Mouse (Mus musculus): ENCODE measurements around the gene Kcnq1. TPM values are rescaled to one million over a fixed set of nuclear protein-coding genes. Genes with fewer than 3 reads are reported as not detected.

Gene Kcnq1
- polyA plus RNA-seq, 1 experiment: 1.2 TPM

DNA sequence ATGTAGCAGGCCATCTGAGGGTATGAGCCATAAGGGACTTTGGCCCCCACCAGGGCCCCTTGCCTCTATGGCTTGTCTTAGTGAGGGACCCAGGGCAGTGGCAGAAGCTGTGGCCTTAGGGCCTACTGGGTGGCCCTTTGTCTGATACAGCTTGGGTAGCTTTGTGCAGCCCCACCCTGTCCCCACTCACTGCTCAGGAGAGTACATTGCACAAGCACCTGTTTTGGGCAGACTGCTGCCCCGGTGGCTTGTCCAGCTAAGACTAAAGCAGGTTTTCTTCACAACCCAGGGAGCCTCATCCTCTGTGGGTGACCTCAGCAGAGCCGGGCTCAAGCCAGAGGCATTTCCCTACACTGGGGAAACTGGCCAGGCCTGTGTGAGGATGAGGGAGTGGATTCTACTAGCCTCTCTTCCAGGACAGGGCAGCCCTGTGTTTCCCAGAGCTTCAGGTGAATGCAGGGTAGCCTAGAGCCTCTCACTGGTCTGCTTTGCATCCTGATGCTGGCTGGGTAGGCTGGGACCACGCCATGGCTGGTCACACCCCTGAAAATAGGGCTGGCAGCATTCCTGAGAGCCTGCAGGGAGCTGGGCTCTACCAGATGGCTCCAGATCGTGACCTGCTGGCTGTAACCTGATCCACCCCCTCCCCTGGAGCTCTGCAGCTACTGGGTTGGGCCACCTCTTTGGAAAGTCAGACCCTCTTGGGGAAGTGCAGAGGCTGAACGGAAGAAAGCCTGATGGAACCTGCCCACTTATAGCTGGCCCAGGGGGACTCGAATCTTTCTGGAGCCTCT, 17.9 kb downstream of the Kcnq1 start:
- Histone ChIP-seq H3K36me3 (ENCODE audit: control insufficient read depth, insufficient read depth, low read length) (no peaks in the 10 kb centered on the region), H3K4me1 (ENCODE audit: control insufficient read depth, insufficient read depth, insufficient read length) (no peaks in the 10 kb centered on the region; the same call in 1 of the 2 replicates), H3K4me3 (ENCODE audit: extremely low read depth, insufficient read depth, insufficient read length) (no peak overlapping the region), H3K27me3 (ENCODE audit: control insufficient read depth, insufficient read depth, low read length) (no peaks in the 10 kb centered on the region), H3K27ac (ENCODE audit: insufficient read depth, low read length) (no peak overlapping the region)
- no peak for TF ChIP-seq CTCF (IDR thresholded peaks at IDR 0.05; ENCODE audit: extremely low read depth, insufficient read depth, insufficient read length, insufficient replicate concordance)
- TF ChIP-seq POLR2A (IDR thresholded peaks at IDR 0.05; ENCODE audit: low read depth, low read length): no peak
- DNase-seq (ENCODE audit: low read depth in 1 of 2, low spot score in 2 of 2): no peak
- 74% methylated on average over 6 of the region's 6 CpGs for WGBS

DNA sequence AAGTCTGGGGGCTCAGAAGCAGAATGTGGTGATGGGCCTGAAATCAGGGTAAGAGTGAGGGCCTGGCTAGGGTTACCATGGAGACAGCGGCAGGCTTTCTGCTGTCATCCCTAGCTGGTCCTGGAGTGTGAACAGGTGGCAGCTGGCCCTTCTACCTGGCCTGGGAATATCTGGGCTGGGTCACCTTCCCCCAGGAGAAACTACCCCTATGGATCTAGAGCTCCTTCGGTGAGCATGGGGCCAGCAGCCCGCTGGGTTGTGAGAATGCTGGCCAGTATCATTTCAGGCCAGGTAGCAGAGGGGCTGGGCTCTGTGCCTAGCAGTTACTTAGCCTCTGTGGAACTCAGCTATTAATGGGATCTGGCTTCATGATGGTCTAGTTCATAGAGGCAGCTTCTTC, 18.7 kb downstream of the Kcnq1 start:
- H3K27me3 ChIP-seq (ENCODE audit: control insufficient read depth, insufficient read depth, low read length): no peaks in the 10 kb centered on the region
- TF ChIP-seq POLR2A (IDR thresholded peaks at IDR 0.05; ENCODE audit: low read depth, low read length) (no peak), CTCF (IDR thresholded peaks at IDR 0.05; ENCODE audit: extremely low read depth, insufficient read depth, insufficient read length, insufficient replicate concordance) (no peak)
- 94% methylated on average over 3 of the region's 3 CpGs for WGBS

DNA sequence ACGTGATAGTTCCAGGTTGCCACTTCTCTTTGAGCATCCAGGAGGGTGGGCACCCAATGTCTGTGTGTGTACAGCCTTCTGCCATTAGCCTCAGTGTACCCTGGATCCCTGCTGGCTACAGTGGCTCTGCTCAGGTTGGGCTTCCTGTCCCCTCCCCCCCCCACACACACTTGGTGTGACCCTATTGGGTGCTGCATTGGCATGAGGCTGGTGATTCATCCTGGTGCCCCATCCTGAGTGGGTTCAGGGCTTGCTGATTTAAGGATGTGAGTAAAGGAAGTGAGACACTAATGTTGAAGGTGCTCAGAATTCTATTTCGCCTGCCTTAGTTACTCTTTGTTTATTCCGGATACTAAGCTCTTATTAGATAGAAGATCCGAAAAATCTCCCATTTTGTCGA, 26.7 kb downstream of the Kcnq1 start:
- H3K27me3 ChIP-seq (ENCODE audit: control insufficient read depth, insufficient read depth, low read length): no peaks in the 10 kb centered on the region
- TF ChIP-seq CTCF (IDR thresholded peaks at IDR 0.05; ENCODE audit: extremely low read depth, insufficient read depth, insufficient read length, insufficient replicate concordance) (no peak), POLR2A (IDR thresholded peaks at IDR 0.05; ENCODE audit: low read depth, low read length) (no peak)
- no peak for DNase-seq (ENCODE audit: low read depth in 1 of 2, low spot score in 2 of 2)
- H3K27ac ChIP-seq (ENCODE audit: insufficient read depth, low read length): no peak overlapping the region
- no peaks in the 10 kb centered on the region for H3K36me3 ChIP-seq (ENCODE audit: control insufficient read depth, insufficient read depth, low read length)
- no peak overlapping the region for H3K4me3 ChIP-seq (ENCODE audit: extremely low read depth, insufficient read depth, insufficient read length)
- H3K4me1 ChIP-seq (ENCODE audit: control insufficient read depth, insufficient read depth, insufficient read length): no peaks in the 10 kb centered on the region
- 79% methylated on average over 5 of the region's 5 CpGs for WGBS

More for the DNA sequence above, 18.7 kb downstream of the Kcnq1 start:
- DNase-seq (ENCODE audit: low read depth in 1 of 2, low spot score in 2 of 2): no peak
- Histone ChIP-seq H3K36me3 (ENCODE audit: control insufficient read depth, insufficient read depth, low read length) (no peaks in the 10 kb centered on the region), H3K4me1 (ENCODE audit: control insufficient read depth, insufficient read depth, insufficient read length) (no peaks in the 10 kb centered on the region; the same call in 1 of the 2 replicates), H3K27ac (ENCODE audit: insufficient read depth, low read length) (no peak overlapping the region), H3K4me3 (ENCODE audit: extremely low read depth, insufficient read depth, insufficient read length) (no peak overlapping the region)

DNA sequence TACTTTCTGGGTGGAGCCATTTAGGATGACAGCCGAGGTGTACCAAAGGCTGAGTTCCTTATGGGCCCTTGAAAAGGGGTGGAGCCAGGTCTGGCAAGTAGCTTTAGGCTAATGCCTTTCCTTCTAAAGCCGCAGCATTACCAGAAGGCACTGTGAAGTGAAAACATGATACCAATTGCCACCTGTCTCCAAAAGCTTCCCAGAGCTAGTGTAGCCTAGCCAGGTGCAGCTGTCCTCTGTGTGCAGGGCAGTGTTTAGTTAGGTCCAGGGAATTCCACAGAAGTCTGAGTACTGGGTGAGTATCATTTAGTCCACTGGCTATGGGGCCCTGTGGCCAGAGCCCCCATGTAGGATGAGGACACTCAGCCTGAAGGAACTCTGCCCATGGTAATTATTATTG, 30.0 kb downstream of the Kcnq1 start:
- Histone ChIP-seq H3K27ac (ENCODE audit: insufficient read depth, low read length) (no peak overlapping the region), H3K27me3 (ENCODE audit: control insufficient read depth, insufficient read depth, low read length) (no peaks in the 10 kb centered on the region), H3K4me1 (ENCODE audit: control insufficient read depth, insufficient read depth, insufficient read length) (no peaks in the 10 kb centered on the region), H3K36me3 (ENCODE audit: control insufficient read depth, insufficient read depth, low read length) (no peaks in the 10 kb centered on the region), H3K4me3 (ENCODE audit: extremely low read depth, insufficient read depth, insufficient read length) (no peak overlapping the region)
- no peak for DNase-seq (ENCODE audit: low read depth in 1 of 2, low spot score in 2 of 2)
- 77% methylated on average over 2 of the region's 2 CpGs for WGBS
- TF ChIP-seq CTCF (IDR thresholded peaks at IDR 0.05; ENCODE audit: extremely low read depth, insufficient read depth, insufficient read length, insufficient replicate concordance) (no peak), POLR2A (IDR thresholded peaks at IDR 0.05; ENCODE audit: low read depth, low read length) (no peak)

DNA sequence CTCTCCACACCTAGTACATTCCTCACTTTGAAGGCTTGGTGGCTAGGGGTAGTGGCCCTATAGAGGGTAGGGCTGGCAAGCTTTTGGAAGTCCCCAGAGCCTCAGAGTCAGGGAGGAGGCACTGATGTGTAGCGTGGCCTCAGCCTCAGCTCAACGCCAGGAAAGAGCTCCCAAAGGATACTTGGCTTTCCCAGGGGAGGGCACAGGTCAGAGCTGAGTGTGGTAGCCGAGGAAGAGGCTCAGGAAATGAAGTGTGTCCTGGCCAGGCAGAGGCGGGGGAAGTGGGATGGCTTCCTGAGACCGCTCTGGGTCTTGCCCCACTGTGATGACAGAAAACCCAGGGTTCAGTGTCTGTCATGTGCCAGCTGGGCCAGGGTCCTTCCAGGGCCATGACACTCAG, 30.4 kb downstream of the Kcnq1 start:
- H3K27ac ChIP-seq (ENCODE audit: insufficient read depth, low read length): no peak overlapping the region
- no peak for DNase-seq (ENCODE audit: low read depth in 1 of 2, low spot score in 2 of 2)
- no peak overlapping the region for H3K4me3 ChIP-seq (ENCODE audit: extremely low read depth, insufficient read depth, insufficient read length)
- H3K36me3 ChIP-seq (ENCODE audit: control insufficient read depth, insufficient read depth, low read length): no peaks in the 10 kb centered on the region
- H3K27me3 ChIP-seq (ENCODE audit: control insufficient read depth, insufficient read depth, low read length): no peaks in the 10 kb centered on the region
- no peaks in the 10 kb centered on the region for H3K4me1 ChIP-seq (ENCODE audit: control insufficient read depth, insufficient read depth, insufficient read length)
- no peak for TF ChIP-seq CTCF (IDR thresholded peaks at IDR 0.05; ENCODE audit: extremely low read depth, insufficient read depth, insufficient read length, insufficient replicate concordance)
- no peak for TF ChIP-seq POLR2A (IDR thresholded peaks at IDR 0.05; ENCODE audit: low read depth, low read length)
- 55% methylated on average over 5 of the region's 5 CpGs for WGBS

DNA sequence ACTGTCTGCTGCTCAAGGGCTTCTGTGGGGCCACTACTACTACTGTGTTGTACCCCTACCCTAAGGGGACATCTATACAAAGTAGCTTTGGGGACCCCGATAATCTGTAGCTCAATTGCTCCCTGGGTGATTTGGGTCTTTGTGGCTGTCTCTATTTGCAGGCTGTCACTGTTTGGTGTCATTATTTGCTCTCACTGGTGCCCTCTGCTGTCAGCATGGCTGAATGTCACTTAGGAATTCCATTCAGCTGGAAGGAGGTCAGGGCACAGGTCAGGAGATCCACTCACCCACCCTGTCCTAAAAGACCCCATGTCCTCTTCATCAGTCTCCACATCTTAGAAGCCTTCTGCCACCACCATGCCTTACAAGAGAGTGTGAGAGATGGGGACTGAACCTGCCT, 32.6 kb downstream of the Kcnq1 start:
- Histone ChIP-seq H3K27me3 (ENCODE audit: control insufficient read depth, insufficient read depth, low read length) (no peaks in the 10 kb centered on the region), H3K4me3 (ENCODE audit: extremely low read depth, insufficient read depth, insufficient read length) (no peak overlapping the region), H3K4me1 (ENCODE audit: control insufficient read depth, insufficient read depth, insufficient read length) (no peaks in the 10 kb centered on the region), H3K36me3 (ENCODE audit: control insufficient read depth, insufficient read depth, low read length) (no peaks in the 10 kb centered on the region), H3K27ac (ENCODE audit: insufficient read depth, low read length) (no peak overlapping the region)
- peak; percentile 39; the same call in 1 of the 2 replicates for TF ChIP-seq CTCF (IDR thresholded peaks at IDR 0.05; ENCODE audit: extremely low read depth, insufficient read depth, insufficient read length, insufficient replicate concordance)
- TF ChIP-seq POLR2A (IDR thresholded peaks at IDR 0.05; ENCODE audit: low read depth, low read length): no peak
- 47% methylated on average over 1 of the region's 1 CpGs for WGBS
- DNase-seq (ENCODE audit: low read depth in 1 of 2, low spot score in 2 of 2): peak in 1 of 2 experiments; percentile 26

DNA sequence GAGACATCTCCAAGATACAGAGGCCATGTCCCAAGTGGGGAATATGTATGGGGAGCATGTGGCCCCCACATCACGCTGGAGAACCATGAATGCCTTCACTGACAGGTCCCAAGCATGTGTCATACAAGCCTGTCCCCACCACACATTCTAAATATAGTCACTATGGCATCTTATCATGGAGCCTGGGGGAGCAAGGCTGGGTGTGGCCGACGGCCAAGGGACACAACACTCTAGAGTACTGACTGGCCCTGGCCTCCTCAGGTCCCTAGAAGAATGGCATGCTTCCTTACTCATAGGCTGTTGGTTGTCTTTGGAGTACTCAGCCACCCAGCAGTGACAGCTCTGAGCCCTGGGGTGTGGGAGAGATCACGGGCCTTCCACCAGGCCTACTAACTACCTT, 33.8 kb downstream of the Kcnq1 start:
- H3K4me1 ChIP-seq (ENCODE audit: control insufficient read depth, insufficient read depth, insufficient read length): no peaks in the 10 kb centered on the region
- H3K27ac ChIP-seq (ENCODE audit: insufficient read depth, low read length): no peak overlapping the region
- no peak for DNase-seq (ENCODE audit: low read depth in 1 of 2, low spot score in 2 of 2)
- 84% methylated on average over 4 of the region's 4 CpGs for WGBS
- no peaks in the 10 kb centered on the region for H3K36me3 ChIP-seq (ENCODE audit: control insufficient read depth, insufficient read depth, low read length)
- no peak for TF ChIP-seq CTCF (IDR thresholded peaks at IDR 0.05; ENCODE audit: extremely low read depth, insufficient read depth, insufficient read length, insufficient replicate concordance)
- no peak for TF ChIP-seq POLR2A (IDR thresholded peaks at IDR 0.05; ENCODE audit: low read depth, low read length)
- no peak overlapping the region for H3K4me3 ChIP-seq (ENCODE audit: extremely low read depth, insufficient read depth, insufficient read length)
- no peaks in the 10 kb centered on the region for H3K27me3 ChIP-seq (ENCODE audit: control insufficient read depth, insufficient read depth, low read length)
